Mouse (Mus musculus): ENCODE data around the gene Vmn1r18.
"Not testable (repeated sequence)": the region's sequence is repeated elsewhere in the genome, so short reads cannot be mapped to it uniquely, and the experiment has no call there.

Gene Vmn1r18

GRCm38 (mm10) chr6:57395683-57396082 lies at the start of gene Vmn1r18:
Gene Vmn1r18 (minus strand): TSS chr6:57395783.
- DNase-seq (ENCODE audit: low read depth): no peak

GRCm38 (mm10) chr6:57431196-57431595 lies 35.6 kb upstream of the Vmn1r18 start:
- DNase-seq (ENCODE audit: low read depth): peak; percentile 30

- DNase-seq (ENCODE audit: low read depth): no peak
Measured at GRCm38 (mm10) chr6:57428630-57429029, 33.0 kb upstream of the Vmn1r18 start, which contains the start of gene Vmn1r20. Gene Vmn1r20 (plus strand): TSS chr6:57428930.

- not testable (repeated sequence) for DNase-seq (ENCODE audit: low read depth)
Measured at GRCm38 (mm10) chr6:57403480-57403879, 7.9 kb upstream of the Vmn1r18 start, which contains the start of gene Vmn1r19. Gene Vmn1r19 (plus strand): TSS chr6:57403780.

GRCm38 (mm10) chr6:57367496-57367895 lies 28.1 kb downstream of the Vmn1r18 start:
- DNase-seq (ENCODE audit: low read depth): no peak

- not testable (repeated sequence) for DNase-seq (ENCODE audit: low read depth)
Measured at GRCm38 (mm10) chr6:57365866-57366265, 29.7 kb downstream of the Vmn1r18 start.

- DNase-seq (ENCODE audit: low read depth): no peak
Measured at GRCm38 (mm10) chr6:57363627-57364026, 32.0 kb downstream of the Vmn1r18 start, which contains the start of gene Vmn1r17. Gene Vmn1r17 (minus strand): TSS chr6:57363727.

- DNase-seq (ENCODE audit: low read depth): no peak
Measured at GRCm38 (mm10) chr6:57356864-57357263, 38.7 kb downstream of the Vmn1r18 start.

GRCm38 (mm10) chr6:57329394-57329793 lies 66.2 kb downstream of the Vmn1r18 start, which contains the start of gene Vmn1r16:
Gene Vmn1r16 (minus strand): TSS chr6:57329494.
- no peak for DNase-seq (ENCODE audit: low read depth)
